Mouse (Mus musculus): ENCODE results near the gene Kcnk3.

DNA sequence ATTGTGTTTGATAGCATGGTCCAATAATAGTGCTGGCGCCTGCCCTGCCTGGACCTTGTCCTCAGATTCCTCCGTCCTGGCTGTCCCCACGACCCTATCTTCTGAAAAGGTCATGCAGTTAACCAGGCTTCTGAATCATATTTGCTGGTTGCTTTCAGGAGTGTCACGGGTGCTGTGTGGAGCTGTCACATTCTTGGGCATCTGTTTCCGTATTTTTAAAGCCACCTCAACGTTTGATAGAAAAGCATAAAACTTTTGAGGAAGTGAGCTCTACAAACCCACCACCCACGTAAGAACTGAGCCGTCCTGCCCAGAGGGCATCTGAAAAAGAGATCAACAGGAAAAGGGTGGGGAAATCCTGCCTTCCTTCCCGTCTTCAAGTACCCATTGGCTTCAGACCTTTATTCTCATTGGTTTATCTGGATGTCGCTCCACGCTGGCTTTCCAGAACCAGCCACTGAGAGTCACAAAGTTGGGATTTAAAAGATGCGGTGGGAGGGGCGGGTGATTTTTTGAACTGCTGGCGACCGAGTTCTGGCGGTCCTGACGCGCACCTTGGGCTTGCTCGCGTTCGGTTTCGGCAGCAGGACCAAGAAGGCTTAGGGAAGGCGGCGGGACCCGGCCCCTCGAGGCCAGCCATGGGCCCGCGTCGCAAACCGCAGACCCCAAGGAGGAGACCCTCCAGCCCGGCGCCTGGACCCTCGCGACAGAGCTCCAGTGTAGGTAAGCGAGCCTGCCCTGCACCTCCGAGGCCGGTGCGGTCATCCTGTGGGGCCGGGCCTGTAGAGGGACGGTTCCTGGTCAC is 78.6 kb downstream of the Kcnk3 start, which contains the start of gene Cenpa:
- no peak for TF ChIP-seq CTCF (IDR thresholded peaks at IDR 0.05; ENCODE audit: control insufficient read depth, insufficient read depth, insufficient read length)
- no peak for TF ChIP-seq MYOG (IDR thresholded peaks at IDR 0.05; ENCODE audit: control insufficient read depth, extremely low read depth, insufficient read length)
- no peak for TF ChIP-seq USF1 (IDR thresholded peaks at IDR 0.05; ENCODE audit: low read depth)
- no peak for TF ChIP-seq CEBPB (IDR thresholded peaks at IDR 0.05; ENCODE audit: low read depth)
- TF ChIP-seq MAX (IDR thresholded peaks at IDR 0.05): no peak
- no peak for TF ChIP-seq MYOD1 (IDR thresholded peaks at IDR 0.05; ENCODE audit: control insufficient read depth, insufficient read length, low read depth)
- no peak for TF ChIP-seq FOSL1 (IDR thresholded peaks at IDR 0.05; ENCODE audit: insufficient read depth, low read length, poor library complexity, severe bottlenecking)
